In the genomic region with DNA sequence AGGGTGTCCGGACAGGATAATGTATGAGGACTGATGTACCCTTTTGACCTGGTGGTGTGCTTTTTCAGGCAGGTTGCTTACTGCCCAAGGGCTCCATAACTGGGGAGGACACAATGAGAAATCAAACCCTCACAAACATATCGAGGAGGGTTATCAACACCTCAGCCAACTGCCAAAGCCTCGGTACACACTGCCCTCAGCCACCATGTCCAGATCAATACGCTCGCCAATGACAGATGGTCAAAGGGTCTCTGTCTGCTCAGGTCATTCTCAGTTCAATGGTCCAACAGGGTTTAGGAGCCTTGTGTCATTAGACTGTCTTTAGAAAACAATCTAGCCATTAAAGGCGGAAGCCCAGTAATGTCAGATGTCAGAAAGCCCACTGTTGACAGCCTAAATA, we compare ENCODE assay signal across 34 mouse cellular contexts. TPM values are rescaled to one million over a fixed set of nuclear protein-coding genes. Genes with fewer than 3 reads are reported as not detected.
"Had no signal": no experiment of that assay in that cellular context is flagged by ENCODE, and none has a peak within 500 bp of the region (broad histone marks: within the 10 kb centered on the region; RNA-seq: fewer than 3 reads in every experiment).

No protein-coding gene starts in this region.

- H3K9ac ChIP-seq: heart, embryonic 12.5 days; hindbrain, embryonic 13.5 days; hindbrain, embryonic 15.5 days; kidney, embryonic 15.5 days; limb, embryonic 13.5 days; limb, embryonic 15.5 days; liver, embryonic 12.5 days; liver, embryonic 14.5 days had no signal

- H3K27me3 ChIP-seq: hindbrain, embryonic 13.5 days; hindbrain, embryonic 15.5 days; kidney, embryonic 15.5 days; limb, embryonic 15.5 days had no signal

- H3K9me3 ChIP-seq: heart, embryonic 10.5 days; hindbrain, embryonic 13.5 days; hindbrain, embryonic 15.5 days; kidney, embryonic 15.5 days; limb, embryonic 13.5 days; limb, embryonic 15.5 days; liver, embryonic 12.5 days had no signal

- ATAC-seq: hindbrain, postnatal 0 days; intestine, embryonic 16.5 days; liver, embryonic 12.5 days had no signal

- DNase-seq: gastrocnemius, postnatal 14 days; gastrocnemius, postnatal 36 days; heart, adult 18-20 months; heart, postnatal 14 days; heart, postnatal 36 days; kidney, adult 11 months; kidney, adult 2 months; kidney, adult 9 months; kidney, postnatal 14 days; kidney, postnatal 36 days; layer of hippocampus, adult 9-11 months; layer of hippocampus, postnatal 36 days; left cerebral cortex, postnatal 4 days had no signal

- H3K4me2 ChIP-seq: heart, embryonic 12.5 days; hindbrain, embryonic 13.5 days; hindbrain, embryonic 15.5 days; kidney, embryonic 15.5 days; limb, embryonic 13.5 days; limb, embryonic 15.5 days; liver, embryonic 12.5 days had no signal

- H3K36me3 ChIP-seq: heart, embryonic 10.5 days; heart, embryonic 12.5 days; hindbrain, embryonic 13.5 days; hindbrain, embryonic 15.5 days; kidney, embryonic 15.5 days; limb, embryonic 13.5 days; limb, embryonic 15.5 days; liver, embryonic 12.5 days had no signal

- H3K4me3 ChIP-seq: heart, embryonic 10.5 days; heart, embryonic 12.5 days; hindbrain, embryonic 13.5 days; hindbrain, embryonic 15.5 days; kidney, embryonic 15.5 days; limb, embryonic 13.5 days; limb, embryonic 15.5 days; liver, embryonic 12.5 days had no signal

- H3K4me1 ChIP-seq: heart, embryonic 10.5 days; limb, embryonic 13.5 days; limb, embryonic 15.5 days had no signal

- H3K27ac ChIP-seq: heart, embryonic 10.5 days; hindbrain, embryonic 13.5 days; hindbrain, embryonic 15.5 days; hindbrain, postnatal 0 days; kidney, embryonic 15.5 days; kidney, postnatal 0 days; limb, embryonic 13.5 days; limb, embryonic 15.5 days; liver, embryonic 12.5 days; liver, embryonic 14.5 days had no signal

RNA-seq across cellular contexts. Expression of a gene that starts 56.9 kb away (rescaled TPM):
- total RNA-seq: hematopoietic stem cell, adult 5-6 weeks; layer of hippocampus, adult 18-20 months; layer of hippocampus, adult 8-10 months; layer of hippocampus, postnatal 14 days; layer of hippocampus, postnatal 36 days; left cerebral cortex, adult 18-20 months; left cerebral cortex, adult 8-10 months; left cerebral cortex, postnatal 10 days; left cerebral cortex, postnatal 25 days; left cerebral cortex, postnatal 4 days; liver, adult 2 months had no signal
